Mouse (Mus musculus): ENCODE data around the gene Loxl3. TPM values are rescaled to one million over a fixed set of nuclear protein-coding genes. Genes with fewer than 3 reads are reported as not detected.

Loxl3 gene
- polyA plus RNA-seq, 1 experiment = 3.1 TPM

DNA sequence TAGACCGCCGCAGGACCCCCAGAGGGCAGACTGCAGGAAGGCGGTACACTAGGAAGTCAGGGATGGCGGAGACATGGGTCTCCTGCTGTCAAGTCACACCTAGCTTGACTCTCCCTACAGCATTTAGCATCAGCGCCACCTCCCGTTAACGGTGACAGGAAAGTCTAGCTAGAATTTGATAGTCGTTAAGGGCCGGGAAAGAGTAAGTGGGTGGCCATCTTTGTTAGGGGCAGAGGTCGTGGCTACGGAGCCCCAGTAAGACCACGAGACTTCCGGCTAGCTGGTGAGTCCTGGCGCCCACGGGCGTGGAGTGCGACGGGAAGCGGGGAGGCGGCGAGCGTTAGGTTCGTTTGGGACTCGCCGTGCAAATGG lies 67.3 kb downstream of the Loxl3 start, which contains the start of the genes Ccdc142 and Gm42688:
Gene Ccdc142, plus strand, starts transcription at position 286 of the 372 bp plus-strand sequence.
Gene Gm42688, plus strand, starts transcription at position 302 of the 372 bp plus-strand sequence.
- TF ChIP-seq POLR2A (IDR thresholded peaks at IDR 0.05; ENCODE audit: control insufficient read depth, extremely low read depth, insufficient read depth, low read length, poor library complexity) (0 out of 2 replicates have a peak, but pooled peaks have one; percentile 36), CTCF (IDR thresholded peaks at IDR 0.05; ENCODE audit: borderline replicate concordance, control insufficient read depth, extremely low read depth, insufficient read depth, low read length, poor library complexity) (no peak)
- peak; percentile 94 for DNase-seq
- no peaks in the 10 kb centered on the region for H3K27me3 ChIP-seq (ENCODE audit: control insufficient read depth, insufficient read depth, low read length)
- peak within 1 kb of the TSS; percentile 9 for H3K27ac ChIP-seq (ENCODE audit: control insufficient read depth, insufficient read depth, low read length)
- H3K4me1 ChIP-seq (replicated peaks; ENCODE audit: control insufficient read depth, insufficient read depth, low read length) = peaks cover 22% of the 10 kb centered on the region
- WGBS = under 1% methylated on average over 25 of the region's 25 CpGs
- peak within 1 kb of the TSS; percentile 85 for H3K4me3 ChIP-seq (ENCODE audit: control insufficient read depth, insufficient read depth, low read length)
- H3K36me3 ChIP-seq (ENCODE audit: control insufficient read depth, insufficient read depth, low read length) = no peaks in the 10 kb centered on the region

DNA sequence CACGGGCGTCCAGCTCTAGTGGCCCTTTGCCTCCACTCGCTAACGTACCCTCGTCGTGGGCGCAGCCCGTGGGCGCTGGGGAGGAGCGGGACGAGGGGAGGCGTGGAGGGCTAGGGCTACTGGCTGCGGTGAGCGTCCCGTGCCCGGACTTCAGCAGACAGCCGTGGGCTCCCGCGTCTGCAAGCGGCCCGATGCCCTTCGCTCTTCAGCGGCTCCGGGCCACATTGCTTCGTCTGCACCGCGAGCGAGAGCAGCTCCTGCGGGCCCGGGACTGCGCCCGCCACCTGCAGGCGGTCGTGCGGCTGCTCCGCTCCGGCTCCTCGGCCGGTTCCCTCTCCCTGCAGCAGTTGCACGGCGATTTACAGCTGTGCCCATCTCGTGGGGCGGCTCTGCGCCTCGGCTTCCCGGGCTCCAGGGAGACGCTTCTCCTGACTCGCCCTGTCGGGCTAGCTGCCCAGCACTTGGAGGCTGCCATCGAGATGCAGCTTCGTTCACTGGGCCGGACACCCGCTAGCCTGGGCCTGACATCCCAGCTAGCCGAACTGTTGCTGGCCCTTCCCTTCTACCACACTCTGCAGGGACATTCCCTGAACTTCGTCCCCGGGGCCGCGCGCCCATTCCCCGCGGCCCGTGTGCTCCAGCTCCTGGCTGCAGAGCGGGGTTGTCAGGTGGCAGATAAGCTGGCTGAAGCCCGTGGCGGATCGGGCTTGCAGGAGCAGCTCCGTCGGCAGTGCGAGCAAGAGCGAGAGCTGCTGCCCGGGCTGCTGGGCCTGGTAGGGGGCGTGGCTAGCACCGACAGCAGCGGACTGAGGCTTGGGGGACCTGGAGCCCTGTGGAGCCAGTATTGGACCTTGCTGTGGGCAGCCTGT lies 67.9 kb downstream of the Loxl3 start:
- peaks cover 18% of the 10 kb centered on the region for H3K4me1 ChIP-seq (replicated peaks; ENCODE audit: control insufficient read depth, insufficient read depth, low read length)
- DNase-seq = peak; percentile 81
- under 1% methylated on average over 74 of the region's 74 CpGs for WGBS
- H3K4me3 ChIP-seq (ENCODE audit: control insufficient read depth, insufficient read depth, low read length) = peak overlapping the region; percentile 85
- H3K36me3 ChIP-seq (ENCODE audit: control insufficient read depth, insufficient read depth, low read length) = no peaks in the 10 kb centered on the region
- H3K27ac ChIP-seq (ENCODE audit: control insufficient read depth, insufficient read depth, low read length) = peak overlapping the region; percentile 1; the same call in 1 of the 2 replicates
- TF ChIP-seq POLR2A (IDR thresholded peaks at IDR 0.05; ENCODE audit: control insufficient read depth, extremely low read depth, insufficient read depth, low read length, poor library complexity) (0 out of 2 replicates have a peak, but pooled peaks have one; percentile 26), CTCF (IDR thresholded peaks at IDR 0.05; ENCODE audit: borderline replicate concordance, control insufficient read depth, extremely low read depth, insufficient read depth, low read length, poor library complexity) (peak; percentile 71; the same call in 1 of the 2 replicates)
- no peaks in the 10 kb centered on the region for H3K27me3 ChIP-seq (ENCODE audit: control insufficient read depth, insufficient read depth, low read length)

Other genes starting within 250 kb of the Loxl3 start
- gene Sema4f, start 94.4 kb upstream of the Loxl3 start, polyA plus RNA-seq (2012; rRNA removed) = 3.0 and 3.3 TPM in 2 replicates
- gene M1ap, start 87.3 kb upstream of the Loxl3 start, polyA plus RNA-seq (2012; rRNA removed) = 0.58 and 1.3 TPM in 2 replicates
- 19.9 and 21.9 TPM in 2 replicates for gene Dok1, start 702 bp upstream of the Loxl3 start, polyA plus RNA-seq (2012; rRNA removed)
- gene Aup1, start 20.3 kb downstream of the Loxl3 start, polyA plus RNA-seq (2012; rRNA removed) = 867 and 886 TPM in 2 replicates
- 64.6 and 66.4 TPM in 2 replicates for gene Htra2, start 21.1 kb downstream of the Loxl3 start, polyA plus RNA-seq (2012; rRNA removed)
- 3.6 and 4.4 TPM in 2 replicates for gene Dqx1, start 23.7 kb downstream of the Loxl3 start, polyA plus RNA-seq (2012; rRNA removed)
- 0.11 and 0.20 TPM in 2 replicates for gene Tlx2, start 36.1 kb downstream of the Loxl3 start, polyA plus RNA-seq (2012; rRNA removed)
- 24.4 and 25.5 TPM in 2 replicates for gene Pcgf1, start 43.7 kb downstream of the Loxl3 start, polyA plus RNA-seq (2012; rRNA removed)
- gene Lbx2, start 52.2 kb downstream of the Loxl3 start, polyA plus RNA-seq (2012; rRNA removed) = 2.1 and 2.6 TPM in 2 replicates
- gene Ccdc142, start 67.4 kb downstream of the Loxl3 start, polyA plus RNA-seq (2012; rRNA removed) = 18.9 and 19.6 TPM in 2 replicates
- gene Gm42688, start 67.4 kb downstream of the Loxl3 start, polyA plus RNA-seq (2012; rRNA removed) = 10.2 and 11.9 TPM in 2 replicates
- 67.2 and 83.6 TPM in 2 replicates for gene Mrpl53, start 74.9 kb downstream of the Loxl3 start, polyA plus RNA-seq (2012; rRNA removed)
- gene Mogs, start 81.3 kb downstream of the Loxl3 start, polyA plus RNA-seq (2012; rRNA removed) = 142 and 143 TPM in 2 replicates
- gene Wbp1, start 87.4 kb downstream of the Loxl3 start, polyA plus RNA-seq (2012; rRNA removed) = 227 and 265 TPM in 2 replicates
- gene Ino80b, start 91.3 kb downstream of the Loxl3 start, polyA plus RNA-seq (2012; rRNA removed) = 67.2 and 98.6 TPM in 2 replicates
- gene Rtkn, start 101.3 kb downstream of the Loxl3 start, polyA plus RNA-seq (2012; rRNA removed) = 40.5 and 41.3 TPM in 2 replicates
- gene Wdr54, start 122.2 kb downstream of the Loxl3 start, polyA plus RNA-seq (2012; rRNA removed) = 0.80 and 0.89 TPM in 2 replicates
- 0.19 and 0.38 TPM in 2 replicates for gene 1700003E16Rik, start 122.2 kb downstream of the Loxl3 start, polyA plus RNA-seq (2012; rRNA removed)
- gene Dctn1, start 131.7 kb downstream of the Loxl3 start, polyA plus RNA-seq (2012; rRNA removed) = 166 and 167 TPM in 2 replicates
- 0.57 and 0.62 TPM in 2 replicates for gene Slc4a5, start 185.7 kb downstream of the Loxl3 start, polyA plus RNA-seq (2012; rRNA removed)